Mouse (Mus musculus) leukemia stem cell, adult 10-12 weeks (primary cell): Measurements from ENCODE around the gene Bola3. TPM values are rescaled to one million over a fixed set of nuclear protein-coding genes. Genes with fewer than 3 reads are reported as not detected.

Source experiments
- polyA plus RNA-seq: library from polyadenylated mRNA; stranded (reverse); fragments of >175 nt; gene quantifications from 2 replicates; pipeline ENCODE4 v1.2.3, GENCODE M21; 2012; ENCODE audit warnings: low replicate concordance

Gene Bola3
- 44.1 and 110 TPM in 2 replicates for polyA plus RNA-seq

GRCm38 (mm10) chr6:83348873-83349272 is at the start of gene Bola3:
Bola3 (plus strand) TSS chr6:83349147.

GRCm38 (mm10) chr6:83325525-83326393 is 23.2 kb upstream of the Bola3 start, which contains the start of the genes Mthfd2 and Mob1a:
Mthfd2 (minus strand) TSS chr6:83325908.
Mob1a (plus strand) TSS chr6:83326016.

Other genes with a start within 250 kb of the Bola3 start
- 5.3 and 13.7 TPM in 2 replicates for gene Ccdc142, start 247.5 kb upstream of the Bola3 start, polyA plus RNA-seq
- 5.9 and 8.9 TPM in 2 replicates for gene Gm42688, start 247.5 kb upstream of the Bola3 start, polyA plus RNA-seq
- 27.5 and 42.2 TPM in 2 replicates for gene Mrpl53, start 240.1 kb upstream of the Bola3 start, polyA plus RNA-seq
- 479 and 532 TPM in 2 replicates for gene Mogs, start 233.7 kb upstream of the Bola3 start, polyA plus RNA-seq
- 40.1 and 107 TPM in 2 replicates for gene Wbp1, start 227.6 kb upstream of the Bola3 start, polyA plus RNA-seq
- gene Ino80b, start 223.7 kb upstream of the Bola3 start, polyA plus RNA-seq: 180 and 401 TPM in 2 replicates
- 1.6 and 2.5 TPM in 2 replicates for gene Rtkn, start 213.7 kb upstream of the Bola3 start, polyA plus RNA-seq
- gene Wdr54, start 192.8 kb upstream of the Bola3 start, polyA plus RNA-seq: 0.56 TPM in 1 of 2 replicates, not detected in the other
- 0.08 TPM in 1 of 2 replicates, not detected in the other for gene 1700003E16Rik, start 192.7 kb upstream of the Bola3 start, polyA plus RNA-seq
- gene Dctn1, start 183.2 kb upstream of the Bola3 start, polyA plus RNA-seq: 545 and 1,010 TPM in 2 replicates
- gene Slc4a5, start 129.3 kb upstream of the Bola3 start, polyA plus RNA-seq: 0.69 and 0.90 TPM in 2 replicates
- gene Mthfd2, start 23.2 kb upstream of the Bola3 start, polyA plus RNA-seq: 19.7 and 68.0 TPM in 2 replicates
- gene Mob1a, start 23.1 kb upstream of the Bola3 start, polyA plus RNA-seq: 120 and 147 TPM in 2 replicates
- 22.8 and 89.4 TPM in 2 replicates for gene Tet3, start 109.9 kb downstream of the Bola3 start, polyA plus RNA-seq
- 6.0 and 15.2 TPM in 2 replicates for gene Dguok, start 157.8 kb downstream of the Bola3 start, polyA plus RNA-seq
- not detected in 2 replicates for gene Actg2, start 187.1 kb downstream of the Bola3 start, polyA plus RNA-seq
- gene Stambp, start 223.6 kb downstream of the Bola3 start, polyA plus RNA-seq: 0.55 and 2.0 TPM in 2 replicates